Mouse (Mus musculus) frontal cortex, postnatal 10 days (tissue): ENCODE data around the gene Plxna2.

Experiments
- DNase-seq, 2 experiments: peaks; one replicate each; pipeline ENCODE4 v3.0.0; 2022; ENCODE audit warnings: low spot score in 2 of 2, mixed read lengths in 1 of 2

Plxna2 gene

GRCm38 (mm10) chr1:194816913-194817312 is 198.9 kb downstream of the Plxna2 start:
- peak; percentile 52 to 72 for DNase-seq

- no peak for DNase-seq
Measured at GRCm38 (mm10) chr1:194820953-194821352, 202.9 kb downstream of the Plxna2 start.

- DNase-seq, result no peak
Measured at GRCm38 (mm10) chr1:194821721-194822120, 203.7 kb downstream of the Plxna2 start.

- DNase-seq, result no peak
Measured at GRCm38 (mm10) chr1:194828316-194828715, 210.3 kb downstream of the Plxna2 start.

- DNase-seq, result no peak
Measured at GRCm38 (mm10) chr1:194835238-194835637, 217.2 kb downstream of the Plxna2 start.

GRCm38 (mm10) chr1:194836182-194836581 is 218.2 kb downstream of the Plxna2 start:
- no peak for DNase-seq

- DNase-seq, result no peak
Measured at GRCm38 (mm10) chr1:194836671-194837070, 218.7 kb downstream of the Plxna2 start.

- no peak for DNase-seq
Measured at GRCm38 (mm10) chr1:194839230-194839910, 221.4 kb downstream of the Plxna2 start.

- no peak for DNase-seq
Measured at GRCm38 (mm10) chr1:194843020-194843419, 225.0 kb downstream of the Plxna2 start.

GRCm38 (mm10) chr1:194847014-194847413 is 229.0 kb downstream of the Plxna2 start:
- DNase-seq, result no peak

GRCm38 (mm10) chr1:194851242-194852064 is 233.4 kb downstream of the Plxna2 start:
- no peak for DNase-seq

- DNase-seq, result no peak
Measured at GRCm38 (mm10) chr1:194852065-194852358, 234.0 kb downstream of the Plxna2 start.
